Mouse (Mus musculus) testis, adult 2 months (tissue): ENCODE data around the gene Ccdc162.

Source experiments
- CTCF ChIP-seq: fragments of 200-500 bp; IDR thresholded peaks from 2 replicates; pipeline ENCODE4 v1.5.1; 2012; ENCODE audit warnings: low read depth, mild to moderate bottlenecking, inconsistent platforms, low read length, moderate library complexity; ENCODE audit not compliant: control insufficient read depth, insufficient read depth, insufficient replicate concordance
- POLR2A ChIP-seq: fragments of 200-500 bp; IDR thresholded peaks from 2 replicates; pipeline ENCODE4 v1.6.1; 2012; ENCODE audit warnings: low read depth, mild to moderate bottlenecking, inconsistent platforms, low read length, moderate library complexity; ENCODE audit not compliant: control insufficient read depth

GRCm38 (mm10) chr10:41594957-41595356, 121.5 kb downstream of the Ccdc162 start:
- TF ChIP-seq CTCF, result no peak
- TF ChIP-seq POLR2A, result no peak
